13 mouse cellular contexts compared by ENCODE assay signal in the genomic region with DNA sequence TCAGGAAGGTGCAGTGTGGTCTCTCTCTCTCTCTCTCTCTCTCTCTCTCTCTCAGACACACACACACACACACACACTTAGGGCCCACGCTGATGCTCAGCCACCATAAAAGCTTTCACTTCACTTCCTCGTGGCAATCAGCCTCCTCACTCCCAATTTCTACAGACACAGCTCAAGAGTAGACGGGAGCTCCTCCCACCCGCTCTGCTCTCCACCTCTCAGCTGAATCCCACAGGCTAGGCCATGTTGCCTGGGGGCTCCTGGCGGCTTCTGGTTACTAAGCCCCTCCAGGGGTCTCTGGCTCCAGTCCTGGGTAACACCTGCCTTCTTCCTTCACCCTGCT. TPM values are rescaled to one million over a fixed set of nuclear protein-coding genes. Genes with fewer than 3 reads are reported as not detected.
DNase-seq lines count a peak whose midpoint lies in the region; ATAC-seq and TF ChIP-seq lines count a peak whose summit lies in the region.
"Had no signal": no experiment of that assay in that cellular context is flagged by ENCODE, and none has a peak within 500 bp of the region (broad histone marks: within the 10 kb centered on the region; RNA-seq: fewer than 3 reads in every experiment).

No protein-coding gene starts in this region.

- no peak overlapping the region for H3K4me3 ChIP-seq in heart, embryonic 10.5 days
- no peak overlapping the region for H3K4me3 ChIP-seq in lung, postnatal 0 days (ENCODE audit: low read depth, low read length)
- no peak overlapping the region for H3K4me3 ChIP-seq in stomach, embryonic 15.5 days (replicated peaks)
- H3K4me3 ChIP-seq: kidney, embryonic 15.5 days; neural tube, embryonic 13.5 days had no signal

- peak; percentile 20; the same call in 1 of the 2 replicates for ATAC-seq in lung, postnatal 0 days
- peak; percentile 16 to 17; a peak in 2 of 4 replicates for ATAC-seq in hematopoietic stem cell, adult 5-6 weeks (replicated peaks in 1 of 2; ENCODE audit: insufficient read depth in 1 of 2, low FRiP score in 2 of 2, low TSS enrichment in 1 of 2, low read depth in 1 of 2, poor library complexity in 2 of 2, severe bottlenecking in 2 of 2)
- no peak for ATAC-seq in stomach, embryonic 15.5 days (ENCODE audit: insufficient read depth, low FRiP score, low read depth)
- ATAC-seq: forebrain, postnatal 0 days had no signal

- TF ChIP-seq CTCF in lung, postnatal 0 days (IDR thresholded peaks at IDR 0.05): no peak

- H3K36me3 ChIP-seq in heart, embryonic 10.5 days: no peaks in the 10 kb centered on the region
- no peaks in the 10 kb centered on the region for H3K36me3 ChIP-seq in lung, postnatal 0 days (ENCODE audit: insufficient read depth, low read length)
- no peaks in the 10 kb centered on the region for H3K36me3 ChIP-seq in stomach, embryonic 15.5 days
- H3K36me3 ChIP-seq: kidney, embryonic 15.5 days; neural tube, embryonic 13.5 days had no signal

- H3K4me2 ChIP-seq in lung, postnatal 0 days (replicated peaks; ENCODE audit: low read depth, low read length): no peak overlapping the region
- no peak overlapping the region for H3K4me2 ChIP-seq in stomach, embryonic 15.5 days
- H3K4me2 ChIP-seq: kidney, embryonic 15.5 days; midbrain, embryonic 11.5 days; neural tube, embryonic 13.5 days had no signal

- peak overlapping the region; percentile 83 for H3K27ac ChIP-seq in heart, embryonic 10.5 days
- H3K27ac ChIP-seq in lung, postnatal 0 days (ENCODE audit: low read length): no peak overlapping the region
- 0 out of 2 replicates have a peak overlapping the region, but pooled peaks have one; percentile 31 for H3K27ac ChIP-seq in stomach, embryonic 15.5 days
- H3K27ac ChIP-seq: kidney, embryonic 15.5 days; neural tube, embryonic 13.5 days had no signal

- no peak for DNase-seq in heart, embryonic 10.5 days (ENCODE audit: low spot score)
- no peak for DNase-seq in heart, postnatal 25 days (ENCODE audit: low spot score)
- peak; percentile 22 for DNase-seq in lung, postnatal 0 days (ENCODE audit: low spot score)
- DNase-seq in lung, postnatal 4 days: no peak
- no peak for DNase-seq in right cerebral cortex, adult 2 months (ENCODE audit: low spot score in 2 of 2)
- DNase-seq in urinary bladder, postnatal 25 days (ENCODE audit: low spot score): no peak
- DNase-seq: forebrain, postnatal 0 days; right cerebral cortex, postnatal 14 days had no signal

- no peak overlapping the region for H3K9ac ChIP-seq in lung, postnatal 0 days (replicated peaks; ENCODE audit: low read depth)
- no peak overlapping the region for H3K9ac ChIP-seq in stomach, embryonic 15.5 days
- H3K9ac ChIP-seq: forebrain, postnatal 0 days; kidney, embryonic 15.5 days; neural tube, embryonic 13.5 days had no signal

- no peaks in the 10 kb centered on the region for H3K27me3 ChIP-seq in heart, embryonic 10.5 days (ENCODE audit: insufficient read depth, poor library complexity, severe bottlenecking)
- H3K27me3 ChIP-seq in lung, postnatal 0 days (replicated peaks; ENCODE audit: insufficient read depth, low read length): no peaks in the 10 kb centered on the region
- no peaks in the 10 kb centered on the region for H3K27me3 ChIP-seq in stomach, embryonic 15.5 days (replicated peaks)
- H3K27me3 ChIP-seq: kidney, embryonic 15.5 days; neural tube, embryonic 13.5 days had no signal

- 29% methylated on average over 5 of the region's 5 CpGs for WGBS in heart, embryonic 10.5 days
- WGBS in lung, postnatal 0 days: 60% methylated on average over 5 of the region's 5 CpGs
- whole genome bisulfite sequencing in stomach, embryonic 15.5 days: 39% methylated on average over 5 of the region's 5 CpGs

- peaks cover 56% of the 10 kb centered on the region for H3K4me1 ChIP-seq in heart, embryonic 10.5 days
- no peaks in the 10 kb centered on the region for H3K4me1 ChIP-seq in lung, postnatal 0 days (ENCODE audit: insufficient read depth, low read depth, low read length)
- peaks cover 15% of the 10 kb centered on the region for H3K4me1 ChIP-seq in stomach, embryonic 15.5 days

- no peak for TF ChIP-seq EP300 in lung, postnatal 0 days (IDR thresholded peaks at IDR 0.05)

- no peaks in the 10 kb centered on the region for H3K9me3 ChIP-seq in heart, embryonic 10.5 days
- H3K9me3 ChIP-seq in lung, postnatal 0 days (ENCODE audit: low read length): no peaks in the 10 kb centered on the region
- H3K9me3 ChIP-seq in stomach, embryonic 15.5 days: no peaks in the 10 kb centered on the region
- H3K9me3 ChIP-seq: kidney, embryonic 15.5 days; neural tube, embryonic 13.5 days had no signal

- intact Hi-C loops in heart, postnatal 25 days (cut with DNase I): no loop called here

RNA-seq across cellular contexts. Expression of gene Rgs10, which starts 25.6 kb away (rescaled TPM):
- 16.4 and 19.3 TPM in 2 replicates for polyA plus RNA-seq in heart, embryonic 10.5 days (2016; fragmentation: Nextera tagmentation; extraction: Ambion mirVana)
- 10 to 100 TPM; 10.7 to 11.8 TPM for total RNA-seq in heart, postnatal 25 days (2021)
- polyA plus RNA-seq in lung, postnatal 0 days (2015; fragmentation: Nextera tagmentation; extraction: Ambion mirVana): 38.7 and 43.1 TPM in 2 replicates
- 22.0 and 56.0 TPM in 2 replicates for total RNA-seq in hematopoietic stem cell, adult 5-6 weeks (2017)
- 25.7 and 27.9 TPM in 2 replicates for polyA plus RNA-seq in stomach, embryonic 15.5 days (2015; fragmentation: Nextera tagmentation; extraction: Ambion mirVana)
